Mouse (Mus musculus): ENCODE data around the gene Rnf2. TPM values are rescaled to one million over a fixed set of nuclear protein-coding genes. Genes with fewer than 3 reads are reported as not detected.
"Not testable (repeated sequence)": the region's sequence is repeated elsewhere in the genome, so short reads cannot be mapped to it uniquely, and the experiment has no call there.

Gene Rnf2
- polyA plus RNA-seq, 1 experiment from 2014 or later: 94.1 TPM

DNA sequence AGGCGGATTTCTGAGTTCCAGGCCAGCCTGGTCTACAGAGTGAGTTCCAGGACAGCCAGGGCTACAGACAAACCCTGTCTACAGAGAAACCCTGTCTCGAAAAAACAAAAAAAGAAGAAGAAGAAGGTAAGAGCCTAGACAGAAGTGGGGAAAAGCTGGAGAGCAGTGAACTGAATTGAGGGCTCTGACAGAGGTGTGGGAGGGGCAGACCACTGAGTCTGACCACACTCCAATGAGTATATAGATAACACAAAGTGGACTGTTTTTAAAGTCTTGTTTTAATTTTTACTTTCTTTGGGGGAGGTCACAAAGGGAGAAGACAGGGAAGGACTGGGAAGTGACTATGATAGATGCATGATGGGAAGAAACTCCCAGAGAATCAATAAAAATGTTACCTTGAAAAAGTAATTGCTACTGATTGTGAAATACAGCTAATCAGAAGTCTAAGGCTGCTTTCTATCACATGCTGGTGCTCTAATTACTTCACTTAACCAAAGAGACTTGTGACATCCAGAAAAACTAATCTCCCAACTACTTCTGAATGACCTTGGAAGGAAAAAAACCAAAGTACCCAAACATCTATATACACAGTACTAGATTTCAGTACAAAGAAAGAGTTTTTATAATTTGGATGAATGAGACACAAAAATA is 5.0 kb downstream of the Rnf2 start:
- H3K4me3 ChIP-seq (ENCODE audit: low read depth, low read length): no peak overlapping the region
- H3K9me3 ChIP-seq (ENCODE audit: control insufficient read depth, low read depth, low read length): no peaks in the 10 kb centered on the region
- 88% methylated on average over 2 of the region's 2 CpGs for WGBS
- H3K4me2 ChIP-seq (replicated peaks; ENCODE audit: low read depth, low read length): no peak overlapping the region
- no peaks in the 10 kb centered on the region for H3K27me3 ChIP-seq (ENCODE audit: control insufficient read depth, insufficient read depth, low read length)
- no peak overlapping the region for H3K9ac ChIP-seq (replicated peaks; ENCODE audit: low read depth, low read length)
- no peaks in the 10 kb centered on the region for H3K36me3 ChIP-seq (ENCODE audit: control insufficient read depth, insufficient read depth, low read length)
- H3K27ac ChIP-seq (ENCODE audit: low read length): no peak overlapping the region
- peaks cover 16% of the 10 kb centered on the region for H3K4me1 ChIP-seq (ENCODE audit: control insufficient read depth, insufficient read depth, low read length)
- no peak for ATAC-seq (ENCODE audit: insufficient number of reproducible peaks, insufficient read depth, low FRiP score, low read depth)

DNA sequence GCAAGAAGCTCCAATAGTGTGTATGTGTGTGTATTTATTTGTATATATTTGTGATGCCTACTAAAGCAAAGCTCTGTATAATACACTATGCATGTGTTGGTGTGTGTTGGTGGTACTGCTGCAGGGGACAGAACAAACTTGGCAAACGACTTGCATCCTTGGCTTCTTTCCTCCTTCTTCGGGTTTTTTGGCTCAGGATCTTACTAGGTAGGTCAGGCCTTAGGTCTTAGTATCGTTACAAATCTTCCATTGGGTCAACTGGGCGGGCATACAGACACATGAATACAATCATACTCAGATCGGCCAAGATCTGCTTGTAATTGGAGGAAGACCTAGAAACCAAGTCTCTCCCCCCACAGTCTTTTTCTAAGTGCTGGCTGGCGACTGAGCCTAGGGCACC is 6.0 kb downstream of the Rnf2 start:
- H3K36me3 ChIP-seq (ENCODE audit: control insufficient read depth, insufficient read depth, low read length): no peaks in the 10 kb centered on the region
- WGBS: 71% methylated on average over 6 of the region's 6 CpGs

DNA sequence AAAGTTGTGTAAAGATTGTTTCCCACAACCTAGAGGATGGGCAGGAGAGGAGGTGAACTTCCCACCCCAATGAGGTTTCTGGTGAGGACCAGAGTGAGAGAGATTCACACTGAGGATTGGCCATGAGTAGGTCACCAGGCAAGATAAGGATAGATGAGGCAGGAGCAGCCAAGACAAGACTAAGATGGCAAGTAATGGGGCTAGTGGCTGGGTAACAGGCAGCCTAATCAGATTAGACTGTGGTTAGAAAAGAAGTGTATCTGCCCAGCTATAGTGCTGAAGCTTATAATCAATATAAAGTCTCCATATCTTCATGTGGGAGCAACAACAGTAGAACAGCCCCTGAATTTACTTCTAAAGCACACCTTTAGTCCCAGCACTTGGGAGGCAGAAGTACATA is 6.9 kb downstream of the Rnf2 start:
- no peak overlapping the region for H3K27ac ChIP-seq (ENCODE audit: low read length)
- H3K36me3 ChIP-seq (ENCODE audit: control insufficient read depth, insufficient read depth, low read length): no peaks in the 10 kb centered on the region
- H3K4me1 ChIP-seq (ENCODE audit: control insufficient read depth, insufficient read depth, low read length): peaks cover 14% of the 10 kb centered on the region
- no peak for ATAC-seq (ENCODE audit: insufficient number of reproducible peaks, insufficient read depth, low FRiP score, low read depth)
- no peaks in the 10 kb centered on the region for H3K9me3 ChIP-seq (ENCODE audit: control insufficient read depth, low read depth, low read length)
- no peak overlapping the region for H3K4me3 ChIP-seq (ENCODE audit: low read depth, low read length)
- no peak overlapping the region for H3K4me2 ChIP-seq (replicated peaks; ENCODE audit: low read depth, low read length)
- no peak overlapping the region for H3K9ac ChIP-seq (replicated peaks; ENCODE audit: low read depth, low read length)
- no peaks in the 10 kb centered on the region for H3K27me3 ChIP-seq (ENCODE audit: control insufficient read depth, insufficient read depth, low read length)

More for the DNA sequence above, 6.0 kb downstream of the Rnf2 start:
- H3K9me3 ChIP-seq (ENCODE audit: control insufficient read depth, low read depth, low read length): no peaks in the 10 kb centered on the region
- H3K27ac ChIP-seq (ENCODE audit: low read length): no peak overlapping the region
- H3K9ac ChIP-seq (replicated peaks; ENCODE audit: low read depth, low read length): no peak overlapping the region
- H3K4me3 ChIP-seq (ENCODE audit: low read depth, low read length): no peak overlapping the region
- peaks cover 16% of the 10 kb centered on the region for H3K4me1 ChIP-seq (ENCODE audit: control insufficient read depth, insufficient read depth, low read length)
- H3K27me3 ChIP-seq (ENCODE audit: control insufficient read depth, insufficient read depth, low read length): no peaks in the 10 kb centered on the region
- ATAC-seq (ENCODE audit: insufficient number of reproducible peaks, insufficient read depth, low FRiP score, low read depth): no peak
- no peak overlapping the region for H3K4me2 ChIP-seq (replicated peaks; ENCODE audit: low read depth, low read length)

DNA sequence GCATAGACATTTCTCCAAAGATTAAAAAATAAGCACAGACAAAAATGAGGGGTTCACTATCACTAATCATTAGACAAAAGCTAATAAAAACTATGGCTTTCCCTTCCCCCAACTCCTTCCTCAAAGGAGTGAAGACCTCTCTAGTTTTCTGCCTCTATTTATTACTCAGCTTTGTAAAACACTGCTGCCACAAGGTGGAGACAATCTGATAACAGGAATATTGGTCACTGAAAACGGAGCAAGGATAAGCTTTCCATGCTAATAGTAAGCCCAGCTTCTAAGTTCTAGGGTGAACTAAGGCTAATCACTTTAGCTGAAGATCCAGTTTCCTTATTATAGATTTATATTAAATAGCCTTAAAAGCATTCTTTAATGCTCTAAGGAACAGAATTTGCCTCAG is 8.3 kb downstream of the Rnf2 start:
- no peaks in the 10 kb centered on the region for H3K27me3 ChIP-seq (ENCODE audit: control insufficient read depth, insufficient read depth, low read length)
- no peak overlapping the region for H3K4me3 ChIP-seq (ENCODE audit: low read depth, low read length)
- peaks cover 8% of the 10 kb centered on the region; the same call in 1 of the 2 replicates for H3K4me1 ChIP-seq (ENCODE audit: control insufficient read depth, insufficient read depth, low read length)
- H3K36me3 ChIP-seq (ENCODE audit: control insufficient read depth, insufficient read depth, low read length): no peaks in the 10 kb centered on the region
- H3K9ac ChIP-seq (replicated peaks; ENCODE audit: low read depth, low read length): no peak overlapping the region
- WGBS: 31% methylated on average over 1 of the region's 1 CpGs
- no peaks in the 10 kb centered on the region for H3K9me3 ChIP-seq (ENCODE audit: control insufficient read depth, low read depth, low read length)
- ATAC-seq (ENCODE audit: insufficient number of reproducible peaks, insufficient read depth, low FRiP score, low read depth): no peak
- no peak overlapping the region for H3K4me2 ChIP-seq (replicated peaks; ENCODE audit: low read depth, low read length)
- no peak overlapping the region for H3K27ac ChIP-seq (ENCODE audit: low read length)

DNA sequence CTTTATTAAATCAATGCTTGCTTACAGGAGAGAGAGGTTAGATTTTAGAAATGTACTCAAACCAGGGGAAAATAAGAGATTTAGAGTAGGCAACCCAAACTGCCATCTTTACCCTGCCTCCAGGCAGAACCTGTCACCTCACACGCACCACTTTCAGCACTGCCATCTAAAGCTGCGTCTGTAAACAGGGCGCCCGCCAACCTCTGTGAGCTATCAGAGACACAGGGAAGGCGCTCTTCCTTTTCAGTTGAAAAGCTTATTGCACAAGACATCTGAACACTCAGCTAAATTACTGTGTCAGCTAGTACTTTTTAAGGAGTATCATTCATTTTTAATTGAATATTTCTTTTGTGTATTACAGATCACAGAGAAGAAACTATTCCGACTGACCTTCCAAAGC is 10.9 kb downstream of the Rnf2 start:
- H3K4me3 ChIP-seq (ENCODE audit: low read depth, low read length): no peak overlapping the region
- no peaks in the 10 kb centered on the region for H3K36me3 ChIP-seq (ENCODE audit: control insufficient read depth, insufficient read depth, low read length)
- no peak overlapping the region for H3K9ac ChIP-seq (replicated peaks; ENCODE audit: low read depth, low read length)
- no peaks in the 10 kb centered on the region for H3K27me3 ChIP-seq (ENCODE audit: control insufficient read depth, insufficient read depth, low read length)
- H3K4me1 ChIP-seq (ENCODE audit: control insufficient read depth, insufficient read depth, low read length): peaks cover 2% of the 10 kb centered on the region; the same call in 1 of the 2 replicates
- H3K9me3 ChIP-seq (ENCODE audit: control insufficient read depth, low read depth, low read length): no peaks in the 10 kb centered on the region
- WGBS: 72% methylated on average over 6 of the region's 6 CpGs
- no peak for ATAC-seq (ENCODE audit: insufficient number of reproducible peaks, insufficient read depth, low FRiP score, low read depth)
- no peak overlapping the region for H3K4me2 ChIP-seq (replicated peaks; ENCODE audit: low read depth, low read length)
- no peak overlapping the region for H3K27ac ChIP-seq (ENCODE audit: low read length)

DNA sequence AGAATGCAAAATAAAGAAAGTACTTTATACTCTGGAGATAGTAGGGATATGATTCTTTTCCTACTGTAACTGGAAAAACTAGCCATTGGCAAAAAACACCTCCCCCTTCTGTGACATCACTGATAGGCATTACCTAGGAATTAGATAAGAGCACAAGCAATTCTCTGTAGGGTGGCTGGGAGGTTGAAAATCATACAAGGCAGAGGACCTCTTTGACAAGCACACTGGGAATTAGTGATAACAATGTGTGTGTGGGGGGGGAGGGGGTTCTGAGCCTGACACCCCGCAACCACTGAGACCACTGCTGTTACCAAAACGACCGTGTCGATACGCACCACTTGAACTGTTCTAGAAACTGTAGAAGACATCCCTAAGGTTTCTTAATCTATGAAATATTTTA is 16.0 kb downstream of the Rnf2 start:
- H3K27ac ChIP-seq (ENCODE audit: low read length): no peak overlapping the region
- WGBS: 92% methylated on average over 5 of the region's 5 CpGs
- H3K9ac ChIP-seq (replicated peaks; ENCODE audit: low read depth, low read length): no peak overlapping the region
- H3K27me3 ChIP-seq (ENCODE audit: control insufficient read depth, insufficient read depth, low read length): no peaks in the 10 kb centered on the region
- no peak for ATAC-seq (ENCODE audit: insufficient number of reproducible peaks, insufficient read depth, low FRiP score, low read depth)
- no peak overlapping the region for H3K4me3 ChIP-seq (ENCODE audit: low read depth, low read length)
- H3K36me3 ChIP-seq (ENCODE audit: control insufficient read depth, insufficient read depth, low read length): peaks cover 6% of the 10 kb centered on the region
- H3K4me1 ChIP-seq (ENCODE audit: control insufficient read depth, insufficient read depth, low read length): 0 out of 2 replicates have a peak, but pooled peaks cover 4% of the 10 kb centered on the region
- no peak overlapping the region for H3K4me2 ChIP-seq (replicated peaks; ENCODE audit: low read depth, low read length)
- no peaks in the 10 kb centered on the region for H3K9me3 ChIP-seq (ENCODE audit: control insufficient read depth, low read depth, low read length)

DNA sequence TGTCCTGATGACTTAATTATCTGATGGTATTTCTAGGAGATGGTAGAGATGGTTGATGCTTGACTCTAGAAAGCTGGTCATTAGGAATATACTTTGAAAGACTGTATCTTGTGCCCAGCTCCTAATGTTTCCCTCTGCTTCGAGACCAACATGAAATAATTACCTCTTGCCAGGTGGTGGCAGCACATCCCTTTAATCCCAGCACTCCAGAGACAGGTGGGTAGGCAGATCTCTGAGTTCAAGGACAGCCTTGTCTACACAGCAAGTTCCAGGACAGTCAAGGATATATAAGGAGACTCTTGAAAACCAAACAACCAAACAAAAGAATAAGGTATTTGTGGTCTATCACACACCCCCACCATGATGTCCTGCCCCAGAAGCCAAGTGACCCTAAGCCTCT is 17.2 kb downstream of the Rnf2 start:
- 54% methylated on average over 1 of the region's 1 CpGs for WGBS
- Histone ChIP-seq H3K9ac (replicated peaks; ENCODE audit: low read depth, low read length) (no peak overlapping the region), H3K4me1 (ENCODE audit: control insufficient read depth, insufficient read depth, low read length) (0 out of 2 replicates have a peak, but pooled peaks cover 4% of the 10 kb centered on the region), H3K4me3 (ENCODE audit: low read depth, low read length) (no peak overlapping the region), H3K27me3 (ENCODE audit: control insufficient read depth, insufficient read depth, low read length) (no peaks in the 10 kb centered on the region), H3K36me3 (ENCODE audit: control insufficient read depth, insufficient read depth, low read length) (peaks cover 6% of the 10 kb centered on the region), H3K27ac (ENCODE audit: low read length) (no peak overlapping the region), H3K4me2 (replicated peaks; ENCODE audit: low read depth, low read length) (no peak overlapping the region), H3K9me3 (ENCODE audit: control insufficient read depth, low read depth, low read length) (no peaks in the 10 kb centered on the region)
- ATAC-seq (ENCODE audit: insufficient number of reproducible peaks, insufficient read depth, low FRiP score, low read depth): no peak

DNA sequence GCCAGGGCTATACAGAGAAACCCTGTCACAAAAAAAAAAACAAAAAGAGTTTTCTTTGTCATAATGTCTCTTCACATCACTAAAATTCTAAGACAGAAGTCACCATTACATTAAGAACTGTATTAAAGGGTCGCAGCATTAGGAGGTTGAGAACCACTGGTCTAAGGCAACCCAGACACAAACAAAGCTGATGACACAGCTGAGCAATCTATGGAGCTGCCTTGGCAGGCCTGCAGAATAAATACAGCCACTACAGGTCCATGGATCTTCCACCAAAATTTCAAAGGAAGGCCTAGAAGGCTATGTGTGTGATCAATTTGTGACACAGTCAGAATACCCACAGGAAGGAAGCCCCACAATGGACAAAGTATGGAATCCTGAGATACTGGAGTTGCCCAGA is 18.3 kb downstream of the Rnf2 start:
- peaks cover 11% of the 10 kb centered on the region for H3K36me3 ChIP-seq (ENCODE audit: control insufficient read depth, insufficient read depth, low read length)
- no peak overlapping the region for H3K27ac ChIP-seq (ENCODE audit: low read length)
- no peak overlapping the region for H3K4me2 ChIP-seq (replicated peaks; ENCODE audit: low read depth, low read length)
- no peaks in the 10 kb centered on the region for H3K9me3 ChIP-seq (ENCODE audit: control insufficient read depth, low read depth, low read length)
- H3K27me3 ChIP-seq (ENCODE audit: control insufficient read depth, insufficient read depth, low read length): no peaks in the 10 kb centered on the region
- 94% methylated on average over 1 of the region's 1 CpGs for WGBS
- H3K9ac ChIP-seq (replicated peaks; ENCODE audit: low read depth, low read length): no peak overlapping the region
- H3K4me3 ChIP-seq (ENCODE audit: low read depth, low read length): no peak overlapping the region
- H3K4me1 ChIP-seq (ENCODE audit: control insufficient read depth, insufficient read depth, low read length): 0 out of 2 replicates have a peak, but pooled peaks cover 4% of the 10 kb centered on the region
- no peak for ATAC-seq (ENCODE audit: insufficient number of reproducible peaks, insufficient read depth, low FRiP score, low read depth)

DNA sequence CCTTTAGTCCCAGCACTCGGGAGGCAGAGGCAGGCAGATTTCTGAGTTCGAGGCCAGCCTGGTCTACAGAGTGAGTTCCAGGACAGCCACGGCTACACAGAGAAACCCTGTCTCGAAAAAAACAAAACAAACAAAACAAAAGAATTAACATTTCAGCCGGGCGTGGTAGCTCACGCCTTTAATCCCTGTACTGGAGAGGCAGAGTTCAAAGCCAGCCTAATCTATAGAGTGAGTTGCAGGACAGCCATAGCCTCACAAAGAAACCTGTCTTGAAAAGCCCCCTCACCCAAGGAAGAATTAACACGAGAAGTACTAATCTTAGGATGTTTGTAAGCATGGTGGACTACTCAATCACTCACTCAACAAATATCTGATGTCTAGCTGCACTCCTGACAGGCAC is 28.4 kb downstream of the Rnf2 start:
- 94% methylated on average over 8 of the region's 8 CpGs for WGBS

More for the DNA sequence above, 28.4 kb downstream of the Rnf2 start:
- not testable (repeated sequence) for H3K4me3 ChIP-seq (ENCODE audit: low read depth, low read length); ATAC-seq (ENCODE audit: insufficient number of reproducible peaks, insufficient read depth, low FRiP score, low read depth); H3K4me1 ChIP-seq (ENCODE audit: control insufficient read depth, insufficient read depth, low read length); H3K27ac ChIP-seq (ENCODE audit: low read length); H3K4me2 ChIP-seq (replicated peaks; ENCODE audit: low read depth, low read length); H3K27me3 ChIP-seq (ENCODE audit: control insufficient read depth, insufficient read depth, low read length); H3K9ac ChIP-seq (replicated peaks; ENCODE audit: low read depth, low read length); H3K9me3 ChIP-seq (ENCODE audit: control insufficient read depth, low read depth, low read length)
- peaks cover 71% of the 10 kb centered on the region for H3K36me3 ChIP-seq (ENCODE audit: control insufficient read depth, insufficient read depth, low read length)

All from stomach, embryonic 14.5 days (tissue).